Mouse (Mus musculus) hindbrain, embryonic 11.5 days (tissue): ENCODE measurements around the gene Gm17349. TPM values are rescaled to one million over a fixed set of nuclear protein-coding genes. Genes with fewer than 3 reads are reported as not detected.

Experiments
- ATAC-seq: fragments of 200-750 bp; cut with Nextera tagmentation; 2 replicates; pipeline ENCODE4 v1.8.0; 2017; ENCODE audit warnings: mild to moderate bottlenecking, moderate TSS enrichment, moderate library complexity; ENCODE audit not compliant: low FRiP score
- DNase-seq: peaks from one replicate; pipeline ENCODE4 v3.0.0-alpha.2; 2015; ENCODE audit warnings: low spot score
- H3K27ac ChIP-seq: fragments of 300-500 bp; sonication (generic); 2 replicates; pipeline ENCODE4 v1.5.1; 2014; ENCODE audit warnings: mild to moderate bottlenecking, low read depth, low read length
- H3K27me3 ChIP-seq: fragments of 300-500 bp; sonication (generic); 2 replicates; pipeline ENCODE4 v1.6.1; 2014; ENCODE audit warnings: mild to moderate bottlenecking, low read length, moderate library complexity, mixed read lengths; ENCODE audit not compliant: control insufficient read depth, insufficient read depth
- H3K36me3 ChIP-seq: fragments of 300-500 bp; sonication (generic); 2 replicates; pipeline ENCODE4 v1.6.1; 2014; ENCODE audit warnings: mild to moderate bottlenecking, low read length, moderate library complexity, mixed read lengths; ENCODE audit not compliant: control insufficient read depth, insufficient read depth
- H3K4me1 ChIP-seq: fragments of 300-500 bp; sonication (generic); replicated peaks from 2 replicates; pipeline ENCODE4 v1.6.1; 2014; ENCODE audit warnings: low read length, mixed read lengths; ENCODE audit not compliant: control insufficient read depth, insufficient read depth
- H3K4me2 ChIP-seq: fragments of 300-500 bp; sonication (generic); replicated peaks from 2 replicates; pipeline ENCODE4 v1.6.1; 2014; ENCODE audit warnings: mild to moderate bottlenecking, low read depth, low read length
- H3K4me3 ChIP-seq: fragments of 300-500 bp; sonication (generic); 2 replicates; pipeline ENCODE4 v1.5.1; 2014; ENCODE audit warnings: low read depth, low read length
- H3K9ac ChIP-seq: fragments of 300-500 bp; sonication (generic); 2 replicates; pipeline ENCODE4 v1.6.1; 2014; ENCODE audit warnings: low read depth, low read length
- H3K9me3 ChIP-seq: fragments of 300-500 bp; sonication (generic); 2 replicates; pipeline ENCODE4 v1.6.1; 2016; ENCODE audit warnings: low read length; ENCODE audit not compliant: control insufficient read depth
- WGBS: fragments of 180-500 bp; shearing (Covaris S2); extraction: QIAGEN DNeasy Blood & Tissue Kit; methylation state at CpG from one replicate; pipeline ENCODE4 v1.1.7; 2014; 5-methylcytosine and 5-hydroxymethylcytosine counted together
- polyA plus RNA-seq: library from polyadenylated mRNA; unstranded; fragments of >200 nt; fragmentation: Nextera tagmentation; extraction: Ambion mirVana; gene quantifications from 2 replicates; pipeline ENCODE4 v1.2.1, GENCODE M21; 2014

The Gm17349 gene
- polyA plus RNA-seq, 1 experiment from 2014 or later: not detected

DNA sequence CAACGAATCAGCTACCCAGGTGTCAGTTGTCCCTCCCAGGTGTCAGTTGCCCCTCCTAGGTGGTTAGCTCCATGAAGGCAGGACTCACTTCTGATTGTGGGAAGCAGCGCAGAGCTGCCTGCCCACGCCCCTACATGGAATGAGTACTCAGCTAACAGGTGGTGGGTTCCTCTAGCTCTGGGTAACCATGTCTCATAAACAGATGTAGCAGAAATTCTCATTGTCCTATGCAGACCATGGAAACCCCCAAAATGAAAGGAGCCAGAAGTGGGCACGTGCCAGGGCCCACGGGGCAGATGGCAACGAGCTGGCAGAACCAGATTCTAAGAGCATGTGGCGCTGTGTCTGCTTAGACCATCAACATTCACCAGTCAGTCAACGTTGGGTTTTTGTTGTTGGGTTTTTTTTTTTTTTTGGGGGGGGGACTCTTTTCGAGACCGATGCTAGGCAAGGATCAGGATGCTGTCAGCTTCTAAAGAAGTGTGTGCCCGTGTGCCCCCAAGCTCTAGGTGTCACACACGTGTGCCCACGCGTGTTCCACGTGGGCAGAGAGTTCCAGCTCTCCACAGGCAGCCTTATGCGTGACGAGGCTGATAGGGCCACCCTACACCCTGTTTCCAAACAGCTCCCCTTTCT lies 41.2 kb downstream of the Gm17349 start:
- DNase-seq (no peak), ATAC-seq (no peak)
- H3K36me3 ChIP-seq: no peaks in the 10 kb centered on the region
- H3K4me1 ChIP-seq: peaks cover 8% of the 10 kb centered on the region
- peak overlapping the region; percentile 33 for H3K4me3 ChIP-seq
- 4% methylated on average over 17 of the region's 17 CpGs for WGBS
- peak overlapping the region; percentile 60 for H3K9ac ChIP-seq
- peak overlapping the region; percentile 78 for H3K4me2 ChIP-seq
- H3K9me3 ChIP-seq: no peaks in the 10 kb centered on the region
- H3K27me3 ChIP-seq: peaks cover 3% of the 10 kb centered on the region; the same call in 1 of the 2 replicates
- H3K27ac ChIP-seq: peak overlapping the region; percentile 87

DNA sequence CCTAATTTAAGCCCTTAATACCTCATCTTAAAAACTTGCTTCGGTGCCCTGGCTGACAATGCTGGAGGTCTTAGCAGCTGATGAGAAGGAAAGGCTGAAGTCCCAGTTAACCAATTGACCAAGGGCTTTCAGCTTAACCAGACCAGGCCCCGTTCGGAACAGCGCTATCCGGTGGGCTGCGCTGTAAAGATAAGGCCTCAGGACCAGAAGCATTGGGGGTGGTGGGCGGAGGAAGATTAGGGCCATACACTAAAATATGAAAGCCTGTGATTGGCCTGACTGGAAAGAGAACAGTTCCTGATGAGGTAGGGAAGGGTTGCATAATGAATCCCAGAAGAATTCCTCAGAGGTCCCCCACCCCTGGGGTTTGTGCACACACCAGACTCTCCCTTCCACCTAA lies 42.9 kb downstream of the Gm17349 start:
- ATAC-seq (no peak), DNase-seq (no peak)
- H3K9me3 ChIP-seq: no peaks in the 10 kb centered on the region
- H3K27me3 ChIP-seq: peaks cover 3% of the 10 kb centered on the region; the same call in 1 of the 2 replicates
- WGBS: 67% methylated on average over 7 of the region's 7 CpGs
- H3K4me2 ChIP-seq: no peak overlapping the region
- H3K27ac ChIP-seq: no peak overlapping the region
- H3K9ac ChIP-seq: no peak overlapping the region
- no peaks in the 10 kb centered on the region for H3K36me3 ChIP-seq
- H3K4me3 ChIP-seq: no peak overlapping the region
- peaks cover 8% of the 10 kb centered on the region for H3K4me1 ChIP-seq

DNA sequence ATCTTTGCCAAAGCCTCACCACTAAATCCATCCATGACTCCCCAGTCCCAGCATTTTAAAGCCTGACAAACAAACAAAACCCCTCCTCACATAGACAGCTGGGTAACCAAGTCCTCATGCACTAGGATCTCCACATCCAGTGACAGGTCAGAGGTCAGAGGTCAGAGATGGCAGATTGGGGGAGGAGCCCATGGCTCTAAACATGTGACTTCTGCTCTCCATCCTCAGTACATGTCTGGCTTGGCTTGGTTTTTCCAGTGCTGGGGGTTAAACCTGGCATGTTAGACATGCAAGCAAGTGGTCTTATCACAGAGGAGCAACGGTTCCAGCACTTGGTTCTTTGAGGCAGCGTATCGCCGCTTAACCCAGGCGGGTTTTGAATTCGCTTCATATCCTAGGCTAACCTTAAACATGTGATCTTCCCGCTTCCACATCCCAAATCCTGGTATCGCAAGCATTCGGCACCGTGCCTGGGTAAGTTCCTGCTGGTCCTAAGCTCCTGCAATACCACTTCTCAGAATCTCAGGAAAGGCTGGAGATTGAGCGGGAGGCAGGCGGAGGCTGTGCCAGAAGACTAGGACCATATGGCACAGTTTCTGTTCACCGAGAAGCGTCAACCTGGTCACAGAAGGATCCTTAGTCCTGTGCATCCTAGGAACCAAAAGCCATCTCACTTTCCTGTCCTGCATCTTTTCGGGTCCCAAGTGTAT lies 44.0 kb downstream of the Gm17349 start:
- Histone ChIP-seq H3K27ac (no peak overlapping the region), H3K9ac (no peak overlapping the region), H3K9me3 (no peaks in the 10 kb centered on the region), H3K4me2 (no peak overlapping the region), H3K4me1 (peaks cover 8% of the 10 kb centered on the region), H3K36me3 (no peaks in the 10 kb centered on the region), H3K4me3 (no peak overlapping the region), H3K27me3 (peaks cover 3% of the 10 kb centered on the region; the same call in 1 of the 2 replicates)
- DNase-seq (no peak), ATAC-seq (no peak)
- 95% methylated on average over 15 of the region's 15 CpGs for WGBS

DNA sequence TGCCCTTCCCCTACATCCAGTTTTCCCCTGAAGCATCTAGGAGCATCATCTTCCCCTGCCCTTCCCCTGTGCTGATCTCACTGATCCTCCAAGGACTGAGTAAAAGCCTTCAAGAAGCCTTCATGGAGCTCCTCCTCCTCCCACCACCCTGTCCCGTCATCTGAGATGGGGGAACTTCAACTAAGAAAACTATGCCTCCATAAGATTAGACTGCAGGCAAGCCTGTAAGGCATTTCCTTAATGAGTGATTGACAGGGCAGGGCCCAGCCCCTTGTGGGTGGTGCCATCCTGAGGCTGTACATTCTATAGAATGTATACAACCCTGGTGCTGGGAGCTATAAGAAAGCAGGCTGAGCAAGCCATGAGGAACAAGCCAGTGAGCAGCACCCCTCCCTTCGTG lies 46.9 kb downstream of the Gm17349 start:
- H3K36me3 ChIP-seq: no peaks in the 10 kb centered on the region
- H3K27me3 ChIP-seq: peaks cover 13% of the 10 kb centered on the region
- peaks cover 3% of the 10 kb centered on the region; the same call in 1 of the 2 replicates for H3K4me1 ChIP-seq
- no peaks in the 10 kb centered on the region for H3K9me3 ChIP-seq
- ATAC-seq: no peak
- H3K27ac ChIP-seq: no peak overlapping the region
- no peak for DNase-seq
- no peak overlapping the region for H3K4me3 ChIP-seq
- H3K4me2 ChIP-seq: no peak overlapping the region
- no peak overlapping the region for H3K9ac ChIP-seq
- WGBS: 59% methylated on average over 2 of the region's 2 CpGs

DNA sequence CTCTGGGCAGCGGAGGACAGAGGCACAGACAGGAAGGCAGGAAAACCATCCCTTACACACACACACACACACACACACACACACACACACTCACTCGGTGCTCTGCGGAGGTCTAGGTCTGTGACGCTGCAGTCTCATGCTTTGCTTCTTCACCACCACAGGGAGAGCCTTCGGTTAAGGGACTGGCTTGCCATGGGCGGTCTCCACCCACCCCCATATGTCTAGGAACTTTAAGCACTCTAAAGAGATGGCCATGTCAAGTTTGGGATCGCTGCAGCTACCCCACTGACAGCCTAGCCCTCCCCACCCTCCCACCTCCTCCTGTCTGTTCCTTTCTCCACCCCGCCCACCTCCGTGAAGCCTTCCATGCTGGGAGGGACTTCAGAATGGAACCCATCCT lies 49.3 kb downstream of the Gm17349 start:
- no peaks in the 10 kb centered on the region for H3K9me3 ChIP-seq
- 48% methylated on average over 9 of the region's 9 CpGs for WGBS
- H3K9ac ChIP-seq: no peak overlapping the region
- no peak overlapping the region for H3K4me2 ChIP-seq
- H3K36me3 ChIP-seq: no peaks in the 10 kb centered on the region
- ATAC-seq (no peak), DNase-seq (no peak)
- H3K4me1 ChIP-seq: peaks cover 3% of the 10 kb centered on the region; the same call in 1 of the 2 replicates
- 0 out of 2 replicates have a peak overlapping the region, but pooled peaks have one; percentile 39 for H3K27ac ChIP-seq
- H3K27me3 ChIP-seq: peaks cover 14% of the 10 kb centered on the region
- H3K4me3 ChIP-seq: no peak overlapping the region

DNA sequence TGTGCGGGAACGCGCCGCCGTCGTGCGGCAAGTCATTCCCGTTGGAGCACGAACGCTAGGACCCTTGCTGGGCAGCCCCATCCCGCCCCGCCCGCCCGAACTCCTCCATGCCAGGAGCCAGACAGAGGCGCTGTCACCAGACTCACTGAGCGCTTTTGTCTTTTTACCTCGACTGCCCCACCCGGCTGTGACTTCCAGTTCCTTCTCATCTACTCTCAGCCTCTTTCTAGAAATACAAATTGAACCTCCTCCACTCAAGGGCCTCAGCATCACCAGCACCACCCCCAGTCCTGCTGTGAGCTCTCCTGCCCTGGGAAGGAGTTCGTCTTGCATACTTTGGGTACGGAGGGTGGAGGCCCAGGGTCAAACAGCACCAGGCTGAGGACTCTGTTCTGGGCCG lies 51.4 kb downstream of the Gm17349 start:
- H3K27me3 ChIP-seq: peaks cover 14% of the 10 kb centered on the region
- H3K36me3 ChIP-seq: no peaks in the 10 kb centered on the region
- H3K9me3 ChIP-seq: no peaks in the 10 kb centered on the region
- ATAC-seq (no peak), DNase-seq (no peak)
- H3K27ac ChIP-seq: no peak overlapping the region
- peak overlapping the region; percentile 24 for H3K4me2 ChIP-seq
- H3K4me3 ChIP-seq: no peak overlapping the region
- H3K4me1 ChIP-seq: peaks cover 10% of the 10 kb centered on the region
- H3K9ac ChIP-seq: no peak overlapping the region
- WGBS: 2% methylated on average over 21 of the region's 21 CpGs

DNA sequence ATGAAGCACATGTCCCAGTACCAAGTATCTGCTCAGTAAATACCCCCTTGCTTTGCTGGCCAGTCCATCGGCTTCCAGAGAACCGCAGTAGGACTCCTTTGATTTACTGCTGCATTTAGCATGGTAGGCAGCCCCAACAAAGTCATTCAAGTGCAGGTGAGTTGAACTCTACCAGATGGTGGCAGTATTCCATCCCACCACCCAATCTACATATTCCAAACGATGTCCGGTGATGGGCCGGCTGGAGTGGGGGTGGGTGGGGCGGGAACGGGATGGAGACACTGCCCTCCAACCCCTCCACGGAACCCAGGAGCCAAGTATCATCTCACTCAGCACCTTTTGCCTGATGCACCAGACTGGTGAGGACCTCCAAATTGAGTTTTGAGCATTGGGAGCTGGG lies 52.0 kb downstream of the Gm17349 start:
- WGBS: 11% methylated on average over 8 of the region's 8 CpGs
- H3K27me3 ChIP-seq: peaks cover 14% of the 10 kb centered on the region
- no peak for ATAC-seq
- no peak overlapping the region for H3K27ac ChIP-seq
- no peak for DNase-seq
- H3K4me3 ChIP-seq: no peak overlapping the region
- peak overlapping the region; percentile 24; the same call in 1 of the 2 replicates for H3K4me2 ChIP-seq
- no peaks in the 10 kb centered on the region for H3K36me3 ChIP-seq
- no peak overlapping the region for H3K9ac ChIP-seq
- no peaks in the 10 kb centered on the region for H3K9me3 ChIP-seq
- H3K4me1 ChIP-seq: peaks cover 11% of the 10 kb centered on the region
